Mouse (Mus musculus): ENCODE measurements around the gene Efl1.
"Not testable (repeated sequence)": the region's sequence is repeated elsewhere in the genome, so short reads cannot be mapped to it uniquely, and the experiment has no call there.

Gene Efl1

GRCm38 (mm10) chr7:82764951-82765350, 116.5 kb downstream of the Efl1 start:
- no peak for DNase-seq

DNA sequence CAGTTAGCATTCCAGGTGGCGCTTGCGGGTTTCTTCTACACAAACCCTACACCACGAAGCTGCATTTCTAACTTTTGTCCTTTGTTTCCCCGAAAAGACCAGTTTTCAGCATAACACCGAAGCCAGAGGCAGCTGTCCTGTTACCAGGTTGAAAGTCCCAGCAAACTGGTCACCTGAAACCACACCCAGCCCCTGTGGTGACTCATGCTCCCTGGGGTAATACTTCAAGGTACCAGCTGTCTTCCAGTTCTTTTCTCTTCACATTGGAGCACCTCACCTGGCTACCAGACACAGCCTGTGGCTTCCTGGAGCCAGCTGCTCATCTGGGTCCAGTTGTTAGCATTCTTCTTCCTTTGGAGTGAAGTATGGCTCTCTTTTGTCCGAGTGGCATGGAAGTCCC, 118.2 kb downstream of the Efl1 start:
- DNase-seq = no peak

GRCm38 (mm10) chr7:82770207-82770606, 121.8 kb downstream of the Efl1 start:
- DNase-seq = no peak

DNA sequence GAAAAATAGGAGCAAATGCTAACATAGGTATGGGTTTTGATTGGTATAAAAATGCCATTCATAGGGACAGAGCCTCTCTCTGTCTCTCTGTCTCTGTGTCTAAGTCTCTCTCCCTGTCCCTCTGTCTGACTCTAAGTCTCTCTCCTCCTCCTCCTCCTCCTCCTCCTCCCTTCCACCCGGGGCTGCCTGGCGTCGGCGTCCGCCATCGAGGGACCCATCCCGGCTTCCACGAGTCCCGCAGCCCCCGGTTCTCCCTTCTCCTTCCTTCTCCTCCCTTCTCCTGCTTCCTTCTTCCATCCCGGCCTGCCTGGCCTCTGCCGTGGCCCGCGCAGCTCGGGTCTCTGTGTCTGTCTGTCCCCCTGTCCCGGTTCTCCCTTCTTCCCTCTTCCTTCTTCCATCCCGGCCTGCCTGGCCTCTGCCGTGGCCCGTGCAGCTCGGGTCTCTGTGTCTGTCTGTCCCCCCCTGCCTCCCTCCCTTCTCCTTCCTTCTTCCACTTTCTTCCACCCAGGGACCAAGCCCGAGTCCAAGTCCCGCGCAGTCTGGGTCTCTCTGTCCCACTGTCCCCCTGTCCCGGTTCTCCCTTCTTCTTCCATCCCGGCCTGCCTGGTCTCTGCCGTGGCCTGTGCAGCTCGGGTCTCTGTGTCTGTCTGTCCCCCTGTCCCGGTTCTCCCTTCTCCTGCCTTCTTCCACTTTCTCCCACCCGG, 122.7 kb downstream of the Efl1 start:
- DNase-seq = not testable (repeated sequence)

GRCm38 (mm10) chr7:82771661-82772021, 123.2 kb downstream of the Efl1 start:
- DNase-seq = not testable (repeated sequence)

GRCm38 (mm10) chr7:82772481-82772880, 124.1 kb downstream of the Efl1 start:
- no peak for DNase-seq

DNA sequence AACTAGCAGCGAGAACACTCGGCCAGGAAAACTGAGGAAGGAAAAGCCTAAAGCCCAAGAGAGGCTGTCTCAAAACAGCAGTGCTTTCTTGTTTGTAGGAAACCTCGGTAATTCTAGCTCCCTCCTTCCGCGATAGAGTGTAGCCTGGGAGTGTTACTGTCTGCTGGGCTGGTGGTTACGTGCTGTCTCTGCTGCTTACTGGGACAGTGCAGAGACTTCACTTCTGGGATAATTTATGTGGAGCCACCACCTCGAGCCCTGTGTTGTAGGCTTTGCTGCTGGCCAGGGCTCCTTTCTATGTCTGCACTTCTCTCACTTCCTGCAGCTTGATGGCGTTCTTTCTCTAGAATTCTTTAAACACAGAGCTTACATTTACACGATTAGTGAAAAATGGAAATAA, 124.7 kb downstream of the Efl1 start:
- DNase-seq = no peak

DNA sequence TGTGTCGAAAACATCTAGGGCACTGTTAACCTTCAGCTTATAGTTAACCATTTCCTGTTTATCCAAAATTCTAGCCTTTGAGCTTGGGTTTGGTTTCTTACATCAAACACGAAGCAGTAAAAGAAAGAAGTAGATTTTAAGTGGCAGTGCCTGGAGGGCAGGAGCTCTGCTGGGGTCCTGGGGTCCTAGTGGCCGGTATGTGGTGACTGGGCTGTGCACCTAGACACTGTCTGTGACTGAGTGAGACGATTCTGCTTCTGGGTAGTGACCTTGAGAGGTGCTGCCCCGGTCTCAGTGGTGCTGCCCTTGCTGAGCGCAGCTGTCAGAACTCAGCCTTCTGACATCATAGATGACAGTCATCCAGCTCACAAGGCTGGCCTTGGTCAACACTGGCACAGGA, 125.5 kb downstream of the Efl1 start:
- no peak for DNase-seq

DNA sequence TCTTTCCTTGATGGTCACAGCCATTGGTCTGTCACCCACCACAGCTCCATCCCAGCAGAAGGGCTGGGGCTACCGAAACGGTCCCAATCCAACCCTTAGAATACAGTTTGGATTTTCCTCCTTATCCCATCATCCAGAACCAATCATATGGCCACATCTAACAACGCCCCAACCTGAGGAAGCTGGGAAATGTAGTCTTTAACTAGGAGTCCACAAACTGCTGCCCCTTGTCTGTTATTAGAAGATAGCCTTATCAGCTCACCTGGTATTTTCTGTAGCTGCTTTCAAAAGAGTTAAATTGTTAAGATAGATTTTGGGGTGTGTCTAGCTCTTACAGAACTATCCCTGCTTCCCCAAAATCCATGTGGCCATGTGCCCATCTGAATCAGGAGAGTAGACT, 126.7 kb downstream of the Efl1 start:
- DNase-seq = no peak

GRCm38 (mm10) chr7:82783071-82783470, 134.7 kb downstream of the Efl1 start:
- peak; percentile 9 to 53 for DNase-seq

- no peak for DNase-seq
Measured at GRCm38 (mm10) chr7:82783693-82784092, 135.3 kb downstream of the Efl1 start.

- DNase-seq = no peak
Measured at GRCm38 (mm10) chr7:82785335-82785934, 137.0 kb downstream of the Efl1 start.

GRCm38 (mm10) chr7:82785970-82786647, 137.7 kb downstream of the Efl1 start:
- no peak for DNase-seq

GRCm38 (mm10) chr7:82792644-82793043, 144.2 kb downstream of the Efl1 start:
- DNase-seq = no peak

GRCm38 (mm10) chr7:82793111-82793510, 144.7 kb downstream of the Efl1 start:
- DNase-seq = no peak

- no peak for DNase-seq
Measured at GRCm38 (mm10) chr7:82794542-82794941, 146.1 kb downstream of the Efl1 start.

- no peak for DNase-seq
Measured at GRCm38 (mm10) chr7:82802206-82802605, 153.8 kb downstream of the Efl1 start.

GRCm38 (mm10) chr7:82808257-82808656, 159.8 kb downstream of the Efl1 start:
- DNase-seq = peak in 1 of 2 experiments; percentile 9

- DNase-seq = no peak
Measured at GRCm38 (mm10) chr7:82809126-82809525, 160.7 kb downstream of the Efl1 start.

DNA sequence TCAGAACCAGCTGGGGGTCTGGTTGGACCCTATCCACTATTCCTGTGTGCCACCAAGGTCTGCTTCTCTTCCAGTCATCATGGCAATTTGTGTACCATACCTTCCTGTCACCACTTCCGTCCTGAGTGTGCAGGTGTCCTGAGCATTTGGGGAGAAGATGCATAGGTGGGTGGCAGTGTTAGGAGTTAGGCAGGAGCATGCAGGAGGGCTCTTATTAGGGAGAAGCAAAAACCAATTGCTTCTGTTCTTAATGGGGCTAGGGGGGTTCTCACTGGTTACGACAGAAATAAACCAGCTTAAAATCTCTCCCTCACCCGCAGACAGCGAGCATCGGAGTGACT, 162.4 kb downstream of the Efl1 start:
- no peak for DNase-seq

GRCm38 (mm10) chr7:82811140-82811851, 162.9 kb downstream of the Efl1 start:
- peak in 1 of 2 experiments; percentile 13 for DNase-seq

DNA sequence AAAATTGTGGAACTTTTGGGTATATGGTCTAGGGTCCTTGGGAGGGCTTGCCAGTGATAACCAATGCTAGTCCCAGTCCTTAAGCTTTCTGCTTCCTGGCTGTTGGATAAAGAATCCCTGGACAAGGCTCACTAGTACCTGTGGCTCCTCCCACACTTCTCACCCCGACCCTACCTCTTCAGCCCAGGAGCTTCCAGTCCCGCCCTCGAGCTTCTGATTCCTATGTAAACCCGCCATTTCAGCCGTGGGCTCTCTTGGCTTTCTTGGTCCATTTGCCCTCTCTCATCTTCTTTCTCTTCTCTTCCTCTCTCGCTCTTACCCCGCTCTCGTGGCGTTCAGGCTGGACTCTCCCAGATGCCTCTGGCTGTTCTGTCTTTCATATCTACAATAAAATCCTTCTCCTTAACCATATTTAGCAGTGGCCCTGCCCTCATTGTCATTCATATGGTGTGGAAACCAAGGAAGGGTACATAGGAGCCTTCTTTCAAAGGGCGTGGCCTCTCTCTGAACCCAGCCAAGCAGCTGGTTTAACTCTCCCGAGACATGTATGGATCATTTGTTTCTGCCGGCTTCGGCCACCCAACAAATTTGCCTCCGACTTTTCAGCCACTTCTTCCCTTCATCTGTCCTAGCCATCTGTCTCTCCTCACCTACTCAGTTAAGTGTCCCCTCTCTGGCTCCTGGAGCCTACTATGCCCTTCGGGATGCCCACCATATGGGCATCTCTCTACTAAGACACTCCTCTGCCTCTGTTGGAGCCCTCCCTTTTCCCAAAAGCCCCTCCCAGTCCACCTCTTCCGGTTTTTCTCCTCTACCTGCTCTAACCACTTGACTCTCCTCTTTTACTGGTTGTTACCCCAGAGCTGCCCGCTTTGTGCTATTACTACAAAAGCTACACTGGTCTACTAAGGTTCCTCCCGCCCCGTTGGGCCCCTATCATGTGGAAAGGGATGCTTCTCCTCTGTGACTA, 164.1 kb downstream of the Efl1 start:
- no peak for DNase-seq

Data from kidney, postnatal 25 days (tissue).